ENCODE assay signal across 8 mouse cellular contexts in genomic region chr19:47918455-47919101, GRCm38 (mm10). TPM values are rescaled to one million over a fixed set of nuclear protein-coding genes. Genes with fewer than 3 reads are reported as not detected.
DNase-seq lines count a peak whose midpoint lies in the region; ATAC-seq lines count a peak whose summit lies in the region.

No protein-coding gene starts in this region.

- peaks cover 37% of the 10 kb centered on the region for H3K4me1 ChIP-seq in forebrain, embryonic 13.5 days
- H3K4me1 ChIP-seq in limb, embryonic 12.5 days (replicated peaks): peaks cover 44% of the 10 kb centered on the region
- H3K4me1 ChIP-seq in midbrain, embryonic 15.5 days: peaks cover 25% of the 10 kb centered on the region

- WGBS in forebrain, embryonic 13.5 days: under 1% methylated on average over 29 of the region's 29 CpGs
- WGBS in limb, embryonic 12.5 days: under 1% methylated on average over 29 of the region's 29 CpGs
- under 1% methylated on average over 29 of the region's 29 CpGs for WGBS in midbrain, embryonic 15.5 days

- H3K4me3 ChIP-seq in forebrain, embryonic 13.5 days: peak overlapping the region; percentile 81
- peak overlapping the region; percentile 79 for H3K4me3 ChIP-seq in limb, embryonic 12.5 days (replicated peaks)
- peak overlapping the region; percentile 83 for H3K4me3 ChIP-seq in midbrain, embryonic 15.5 days

- peak overlapping the region; percentile 87 for H3K4me2 ChIP-seq in forebrain, embryonic 13.5 days
- peak overlapping the region; percentile 79 for H3K4me2 ChIP-seq in limb, embryonic 12.5 days
- peak overlapping the region; percentile 90 for H3K4me2 ChIP-seq in midbrain, embryonic 15.5 days

- H3K27me3 ChIP-seq in forebrain, embryonic 13.5 days: no peaks in the 10 kb centered on the region
- no peaks in the 10 kb centered on the region for H3K27me3 ChIP-seq in limb, embryonic 12.5 days
- H3K27me3 ChIP-seq in midbrain, embryonic 15.5 days (replicated peaks): no peaks in the 10 kb centered on the region

- H3K27ac ChIP-seq in forebrain, embryonic 13.5 days: peak overlapping the region; percentile 81
- H3K27ac ChIP-seq in limb, embryonic 12.5 days: peak overlapping the region; percentile 95
- H3K27ac ChIP-seq in midbrain, embryonic 15.5 days: peak overlapping the region; percentile 82

- peak; percentile 31 for DNase-seq in heart, adult 8-10 months (ENCODE audit: low spot score)
- DNase-seq in heart, postnatal 14 days: no peak
- DNase-seq in NIH3T3 (ENCODE audit: low read depth): peak; percentile 64
- no peak for DNase-seq in cerebellum, adult 9-10 months
- no peak for DNase-seq in layer of hippocampus, postnatal 36 days

- H3K9ac ChIP-seq in forebrain, embryonic 13.5 days: peak overlapping the region; percentile 91
- H3K9ac ChIP-seq in limb, embryonic 12.5 days (replicated peaks): peak overlapping the region; percentile 89
- H3K9ac ChIP-seq in midbrain, embryonic 15.5 days: peak overlapping the region; percentile 68

- no peaks in the 10 kb centered on the region for H3K9me3 ChIP-seq in forebrain, embryonic 13.5 days (replicated peaks)
- H3K9me3 ChIP-seq in limb, embryonic 12.5 days: no peaks in the 10 kb centered on the region
- H3K9me3 ChIP-seq in midbrain, embryonic 15.5 days: no peaks in the 10 kb centered on the region

- H3K36me3 ChIP-seq in forebrain, embryonic 13.5 days (ENCODE audit: poor library complexity, severe bottlenecking): no peaks in the 10 kb centered on the region
- H3K36me3 ChIP-seq in limb, embryonic 12.5 days: 0 out of 2 replicates have a peak, but pooled peaks cover 5% of the 10 kb centered on the region
- no peaks in the 10 kb centered on the region for H3K36me3 ChIP-seq in midbrain, embryonic 15.5 days (replicated peaks)

- intact Hi-C loops in heart, postnatal 14 days (cut with DNase I): loop anchor here (1.0 kb wide), 1 partner anchor 14 kb away; no protein-coding TSS in a partner anchor

- peak; percentile 31 for ATAC-seq in forebrain, embryonic 13.5 days
- ATAC-seq in limb, embryonic 12.5 days (ENCODE audit: insufficient number of reproducible peaks, insufficient read depth, low FRiP score, low TSS enrichment, low read depth): 0 out of 2 replicates have a peak, but pooled peaks have one; percentile 15
- ATAC-seq in midbrain, embryonic 15.5 days (replicated peaks): peak; percentile 32

RNA-seq across cellular contexts. Expression of gene Cfap43, which starts 0.5 kb away (rescaled TPM):
- total RNA-seq in heart, adult 8-10 months (2022): under 1 TPM in 3 of 4 experiments, not detected in 1; 0.08 to 0.23 (median 0.22) TPM
- under 1 TPM in 1 of 2 experiments, not detected in 1; 0.81 TPM for total RNA-seq in heart, postnatal 14 days (2021)
- polyA plus RNA-seq in forebrain, embryonic 13.5 days (2015; fragmentation: Nextera tagmentation; extraction: Ambion mirVana): 0.66 and 0.82 TPM in 2 replicates
- 0.09 TPM in 1 of 2 replicates, not detected in the other for polyA plus RNA-seq in limb, embryonic 12.5 days (2016; fragmentation: Nextera tagmentation; extraction: Ambion mirVana)
- polyA plus RNA-seq in midbrain, embryonic 15.5 days (2015; fragmentation: Nextera tagmentation; extraction: Ambion mirVana): 1.5 and 1.8 TPM in 2 replicates
- 1 to 10 TPM; 1.2 to 1.7 TPM for total RNA-seq in layer of hippocampus, postnatal 36 days (2021)

RNA-seq across cellular contexts. Expression of gene Itprip, which starts 0.5 kb away (rescaled TPM):
- 10 to 100 TPM in 2 of 4 experiments, 1 to 10 TPM in 2; 8.1 to 15.4 (median 11.5) TPM for total RNA-seq in heart, adult 8-10 months (2022)
- total RNA-seq in heart, postnatal 14 days (2021): 1 to 10 TPM; 8.0 to 8.1 TPM
- 9.8 and 12.7 TPM in 2 replicates for polyA plus RNA-seq in forebrain, embryonic 13.5 days (2015; fragmentation: Nextera tagmentation; extraction: Ambion mirVana)
- polyA plus RNA-seq in limb, embryonic 12.5 days (2016; fragmentation: Nextera tagmentation; extraction: Ambion mirVana): 29.4 and 29.9 TPM in 2 replicates
- polyA plus RNA-seq in midbrain, embryonic 15.5 days (2015; fragmentation: Nextera tagmentation; extraction: Ambion mirVana): 5.1 and 5.7 TPM in 2 replicates
- total RNA-seq in layer of hippocampus, postnatal 36 days (2021): 1 to 10 TPM; 1.0 to 1.9 TPM

RNA-seq across cellular contexts. Expression of gene Cfap58, which starts 18.9 kb away (rescaled TPM):
- 1 to 10 TPM; 1.2 to 2.9 (median 1.9) TPM for total RNA-seq in heart, adult 8-10 months (2022)
- 1 to 10 TPM; 1.3 to 2.1 TPM for total RNA-seq in heart, postnatal 14 days (2021)
- 0.21 and 0.49 TPM in 2 replicates for polyA plus RNA-seq in forebrain, embryonic 13.5 days (2015; fragmentation: Nextera tagmentation; extraction: Ambion mirVana)
- 0.08 TPM in 1 of 2 replicates, not detected in the other for polyA plus RNA-seq in limb, embryonic 12.5 days (2016; fragmentation: Nextera tagmentation; extraction: Ambion mirVana)
- polyA plus RNA-seq in midbrain, embryonic 15.5 days (2015; fragmentation: Nextera tagmentation; extraction: Ambion mirVana): 0.41 and 0.65 TPM in 2 replicates
- total RNA-seq in layer of hippocampus, postnatal 36 days (2021): under 1 TPM; 0.30 to 0.35 TPM

RNA-seq across cellular contexts. Expression of gene Gsto2, which starts 53.2 kb away (rescaled TPM):
- 1 to 10 TPM; 2.3 to 3.5 (median 2.5) TPM for total RNA-seq in heart, adult 8-10 months (2022)
- 1 to 10 TPM; 1.6 to 1.7 TPM for total RNA-seq in heart, postnatal 14 days (2021)
- 1.2 and 1.8 TPM in 2 replicates for polyA plus RNA-seq in forebrain, embryonic 13.5 days (2015; fragmentation: Nextera tagmentation; extraction: Ambion mirVana)
- 0.59 and 0.97 TPM in 2 replicates for polyA plus RNA-seq in limb, embryonic 12.5 days (2016; fragmentation: Nextera tagmentation; extraction: Ambion mirVana)
- 0.74 and 1.4 TPM in 2 replicates for polyA plus RNA-seq in midbrain, embryonic 15.5 days (2015; fragmentation: Nextera tagmentation; extraction: Ambion mirVana)
- total RNA-seq in layer of hippocampus, postnatal 36 days (2021): 1 to 10 TPM; 2.7 to 3.1 TPM

Comparison
In these comparisons a context has a peak if more than half of its experiments do, and no peak if none do; other contexts are left out.
1. DNase-seq: peak in heart, adult 8-10 months (single experiment) and NIH3T3 (single experiment); none in heart, postnatal 14 days (0 of 2), cerebellum, adult 9-10 months (single experiment) and layer of hippocampus, postnatal 36 days (0 of 2).
2. Peak in every context shown above with its lines, with median percentiles within 50 percentile points of each other: ATAC-seq, H3K27ac ChIP-seq, H3K4me2 ChIP-seq, H3K4me3 ChIP-seq and H3K9ac ChIP-seq.